Mouse (Mus musculus) gastrocnemius, postnatal 10 days (tissue): ENCODE results near the gene Tmigd1. TPM values are rescaled to one million over a fixed set of nuclear protein-coding genes. Genes with fewer than 3 reads are reported as not detected.

Experiments
- DNase-seq: peaks from one replicate; pipeline ENCODE4 v3.0.0; 2021; ENCODE audit warnings: mixed read lengths
- long read RNA-seq, 2 experiments: library from polyadenylated mRNA; stranded (forward); transcript quantifications; one replicate each; pipeline ENCODE4 v2.0.0; 2021
- total RNA-seq, 2 experiments: library from RNA; stranded (reverse); gene quantifications; 2 replicates each; pipeline ENCODE4 v1.2.3; 2021

Tmigd1 gene
- total RNA-seq: under 1 TPM; 0.41 to 0.52 TPM
- long read RNA-seq, experiment 1, partial matches to known transcripts: 0 of 2 reads
- long read RNA-seq, experiment 1, other reads (novel, unspliced or antisense): 2 of 2 reads
- long read RNA-seq, experiment 2: 0 reads

- DNase-seq: no peak
Observed at GRCm38 (mm10) chr11:76901579-76902361, at the start of gene Tmigd1. Gene Tmigd1, plus strand, starts transcription at chr11:76902159.

- DNase-seq: no peak
Observed at GRCm38 (mm10) chr11:76854475-76855341, 47.3 kb upstream of the Tmigd1 start.

- no peak for DNase-seq
Observed at GRCm38 (mm10) chr11:76856601-76857000, 45.4 kb upstream of the Tmigd1 start.

GRCm38 (mm10) chr11:76857111-76857510 lies 44.8 kb upstream of the Tmigd1 start:
- DNase-seq: no peak

GRCm38 (mm10) chr11:76858781-76859180 lies 43.2 kb upstream of the Tmigd1 start:
- no peak for DNase-seq

- no peak for DNase-seq
Observed at GRCm38 (mm10) chr11:76859261-76859660, 42.7 kb upstream of the Tmigd1 start.

- DNase-seq: no peak
Observed at GRCm38 (mm10) chr11:76861185-76861584, 40.8 kb upstream of the Tmigd1 start.

GRCm38 (mm10) chr11:76872556-76873234 lies 29.3 kb upstream of the Tmigd1 start:
- DNase-seq: no peak

GRCm38 (mm10) chr11:76873865-76874264 lies 28.1 kb upstream of the Tmigd1 start:
- no peak for DNase-seq

- DNase-seq: no peak
Observed at GRCm38 (mm10) chr11:76874766-76875165, 27.2 kb upstream of the Tmigd1 start.

GRCm38 (mm10) chr11:76879816-76880215 lies 22.1 kb upstream of the Tmigd1 start:
- no peak for DNase-seq

- DNase-seq: no peak
Observed at GRCm38 (mm10) chr11:76884451-76884850, 17.5 kb upstream of the Tmigd1 start.

GRCm38 (mm10) chr11:76889339-76890164 lies 12.4 kb upstream of the Tmigd1 start:
- DNase-seq: no peak

GRCm38 (mm10) chr11:76891171-76891570 lies 10.8 kb upstream of the Tmigd1 start:
- no peak for DNase-seq

- DNase-seq: no peak
Observed at GRCm38 (mm10) chr11:76891738-76892349, 10.1 kb upstream of the Tmigd1 start.

GRCm38 (mm10) chr11:76892972-76893371 lies 9.0 kb upstream of the Tmigd1 start:
- DNase-seq: no peak

- DNase-seq: no peak
Observed at GRCm38 (mm10) chr11:76893570-76893969, 8.4 kb upstream of the Tmigd1 start.

GRCm38 (mm10) chr11:76894240-76894639 lies 7.7 kb upstream of the Tmigd1 start:
- DNase-seq: peak; percentile 53

- DNase-seq: no peak
Observed at GRCm38 (mm10) chr11:76896360-76896759, 5.6 kb upstream of the Tmigd1 start.

- no peak for DNase-seq
Observed at GRCm38 (mm10) chr11:76897126-76897525, 4.8 kb upstream of the Tmigd1 start.

- DNase-seq: no peak
Observed at GRCm38 (mm10) chr11:76897871-76898270, 4.1 kb upstream of the Tmigd1 start.
